Mouse (Mus musculus) midbrain, embryonic 15.5 days (tissue): ENCODE measurements at regions not wholly inside any gene's neighbourhood (a gene's known extent, or its start where the extent isn't known, plus 50 kb on each side); places are given as distances from the start of the nearest gene placed in this dataset.

Experiments used
- ATAC-seq: fragments of 200-750 bp; cut with Nextera tagmentation; replicated peaks from 2 replicates; pipeline ENCODE4 v1.8.0; 2017; ENCODE audit warnings: moderate TSS enrichment
- H3K27ac ChIP-seq: fragments of 300-500 bp; sonication (generic); 2 replicates; pipeline ENCODE4 v1.5.1; 2015; ENCODE audit warnings: mild to moderate bottlenecking, inconsistent platforms
- H3K27me3 ChIP-seq: fragments of 300-500 bp; sonication (generic); replicated peaks from 2 replicates; pipeline ENCODE4 v1.6.1; 2015; ENCODE audit warnings: inconsistent platforms
- H3K36me3 ChIP-seq: fragments of 300-500 bp; sonication (generic); replicated peaks from 2 replicates; pipeline ENCODE4 v1.6.1; 2015; ENCODE audit warnings: inconsistent platforms
- H3K4me1 ChIP-seq: fragments of 300-500 bp; sonication (generic); 2 replicates; pipeline ENCODE4 v1.6.1; 2015; ENCODE audit warnings: inconsistent platforms
- H3K4me2 ChIP-seq: fragments of 300-500 bp; sonication (generic); 2 replicates; pipeline ENCODE4 v1.6.1; 2015; ENCODE audit warnings: inconsistent platforms, mild to moderate bottlenecking, moderate library complexity
- H3K4me3 ChIP-seq: fragments of 300-500 bp; sonication (generic); 2 replicates; pipeline ENCODE4 v1.5.1; 2015; ENCODE audit warnings: mild to moderate bottlenecking, inconsistent platforms
- H3K9ac ChIP-seq: fragments of 300-500 bp; sonication (generic); 2 replicates; pipeline ENCODE4 v1.6.1; 2015; ENCODE audit warnings: mild to moderate bottlenecking, inconsistent platforms
- H3K9me3 ChIP-seq: fragments of 300-500 bp; sonication (generic); 2 replicates; pipeline ENCODE4 v1.6.1; 2016; ENCODE audit warnings: inconsistent platforms
- WGBS: fragments of 180-500 bp; shearing (Covaris S2); methylation state at CpG from one replicate; pipeline ENCODE4 v1.1.7; 2015; ENCODE audit warnings: mixed read lengths; 5-methylcytosine and 5-hydroxymethylcytosine counted together

DNA sequence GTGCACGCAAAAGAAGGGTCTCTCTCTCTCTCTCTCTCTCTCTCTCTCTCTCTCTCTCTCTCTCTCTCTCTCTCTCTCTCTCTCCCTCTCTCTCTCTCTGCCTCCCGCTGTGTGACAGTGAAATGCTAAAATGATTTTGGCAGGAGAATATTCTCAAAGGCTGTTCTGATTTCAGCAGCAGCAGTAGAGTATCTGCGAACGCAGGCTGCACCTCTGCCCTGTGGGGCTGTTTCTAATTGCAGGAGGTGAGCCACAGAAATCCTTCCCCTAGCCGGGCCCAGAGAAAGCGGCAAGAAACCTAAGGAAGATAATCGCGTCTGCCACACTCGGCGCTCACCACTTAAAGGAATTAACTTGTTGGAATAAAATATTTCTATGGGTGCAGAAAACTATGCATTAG is 210.6 kb upstream of the H2al1a start:
- ATAC-seq = no peak
- Histone ChIP-seq H3K27ac (0 out of 2 replicates have a peak overlapping the region, but pooled peaks have one; percentile 34), H3K4me2 (peak overlapping the region; percentile 20; the same call in 1 of the 2 replicates), H3K4me3 (no peak overlapping the region), H3K36me3 (no peaks in the 10 kb centered on the region), H3K4me1 (0 out of 2 replicates have a peak, but pooled peaks cover 2% of the 10 kb centered on the region), H3K9me3 (no peaks in the 10 kb centered on the region), H3K27me3 (no peaks in the 10 kb centered on the region), H3K9ac (no peak overlapping the region)
- WGBS = 37% methylated on average over 10 of the region's 10 CpGs

DNA sequence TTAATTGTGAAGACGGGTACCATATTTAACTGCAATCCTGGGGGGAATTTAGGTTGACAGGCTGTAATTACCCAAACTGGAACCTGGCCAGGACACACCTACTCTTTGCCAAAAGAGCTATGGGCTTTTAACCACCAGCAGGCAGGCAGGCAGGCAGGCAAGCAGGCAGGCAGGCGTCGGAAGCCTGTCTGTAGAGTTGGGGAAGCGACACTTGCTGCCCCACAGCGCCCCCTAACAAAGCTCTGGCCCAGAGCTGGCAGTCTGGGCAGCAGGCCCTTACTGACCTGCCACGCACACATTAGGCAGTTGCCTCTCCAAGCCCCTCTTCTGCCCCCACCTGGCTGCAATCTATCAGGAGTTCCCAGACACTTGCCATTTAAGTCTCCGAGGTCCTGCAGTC is 208.6 kb upstream of the H2al1a start:
- Histone ChIP-seq H3K4me1 (0 out of 2 replicates have a peak, but pooled peaks cover 2% of the 10 kb centered on the region), H3K27ac (no peak overlapping the region), H3K27me3 (no peaks in the 10 kb centered on the region), H3K9me3 (no peaks in the 10 kb centered on the region), H3K9ac (no peak overlapping the region), H3K4me2 (no peak overlapping the region), H3K4me3 (no peak overlapping the region), H3K36me3 (no peaks in the 10 kb centered on the region)
- WGBS = 25% methylated on average over 7 of the region's 7 CpGs
- no peak for ATAC-seq

GRCm38 (mm10) chrX:11097581-11098254 is 201.3 kb upstream of the H2al1a start:
- Histone ChIP-seq H3K27me3 (no peaks in the 10 kb centered on the region), H3K4me1 (peaks cover 10% of the 10 kb centered on the region), H3K27ac (no peak overlapping the region), H3K9ac (no peak overlapping the region), H3K9me3 (no peaks in the 10 kb centered on the region), H3K36me3 (no peaks in the 10 kb centered on the region), H3K4me3 (no peak overlapping the region), H3K4me2 (no peak overlapping the region)
- ATAC-seq = no peak
- WGBS = 58% methylated on average over 9 of the region's 9 CpGs

GRCm38 (mm10) chrX:11098366-11098765 is 200.7 kb upstream of the H2al1a start:
- WGBS = 50% methylated on average over 4 of the region's 4 CpGs
- H3K27ac ChIP-seq = no peak overlapping the region
- H3K9ac ChIP-seq = no peak overlapping the region
- peaks cover 10% of the 10 kb centered on the region for H3K4me1 ChIP-seq
- no peak overlapping the region for H3K4me3 ChIP-seq
- no peaks in the 10 kb centered on the region for H3K36me3 ChIP-seq
- ATAC-seq = no peak
- no peaks in the 10 kb centered on the region for H3K9me3 ChIP-seq
- no peaks in the 10 kb centered on the region for H3K27me3 ChIP-seq
- no peak overlapping the region for H3K4me2 ChIP-seq

GRCm38 (mm10) chrX:11099146-11100087 is 199.6 kb upstream of the H2al1a start:
- H3K27me3 ChIP-seq = no peaks in the 10 kb centered on the region
- peak overlapping the region; percentile 56; the same call in 1 of the 2 replicates for H3K27ac ChIP-seq
- no peak overlapping the region for H3K4me3 ChIP-seq
- no peak overlapping the region for H3K9ac ChIP-seq
- peak overlapping the region; percentile 8; the same call in 1 of the 2 replicates for H3K4me2 ChIP-seq
- H3K36me3 ChIP-seq = no peaks in the 10 kb centered on the region
- peak; percentile 54 for ATAC-seq
- 41% methylated on average over 13 of the region's 13 CpGs for WGBS
- H3K4me1 ChIP-seq = peaks cover 10% of the 10 kb centered on the region
- H3K9me3 ChIP-seq = no peaks in the 10 kb centered on the region

GRCm38 (mm10) chrX:11100935-11101334 is 198.1 kb upstream of the H2al1a start:
- Histone ChIP-seq H3K36me3 (no peaks in the 10 kb centered on the region), H3K9ac (no peak overlapping the region), H3K9me3 (no peaks in the 10 kb centered on the region), H3K4me1 (peaks cover 10% of the 10 kb centered on the region), H3K4me3 (no peak overlapping the region), H3K4me2 (no peak overlapping the region), H3K27ac (no peak overlapping the region), H3K27me3 (no peaks in the 10 kb centered on the region)
- 57% methylated on average over 3 of the region's 3 CpGs for WGBS
- ATAC-seq = no peak

DNA sequence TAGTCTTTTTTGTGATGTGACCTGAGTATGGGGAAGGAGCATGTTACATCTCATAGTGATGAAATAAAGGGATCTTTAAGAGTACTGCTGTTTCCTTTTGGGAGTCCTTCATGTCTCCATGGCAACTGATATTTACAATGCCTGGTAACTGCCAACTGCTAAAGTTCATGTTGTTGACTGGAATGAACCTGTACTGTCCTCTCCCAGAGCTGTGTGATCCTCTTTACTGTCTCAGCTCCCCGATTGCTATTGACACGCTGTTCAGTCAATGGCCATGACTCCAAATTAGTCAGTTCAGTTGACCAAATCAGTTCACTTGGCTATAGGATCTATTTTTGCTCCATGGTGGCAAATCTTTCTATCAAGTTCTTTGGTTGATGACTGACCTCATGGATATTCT is 167.8 kb upstream of the H2al1a start:
- Histone ChIP-seq H3K36me3 (no peaks in the 10 kb centered on the region), H3K27me3 (no peaks in the 10 kb centered on the region), H3K4me2 (no peak overlapping the region), H3K9ac (no peak overlapping the region), H3K9me3 (no peaks in the 10 kb centered on the region), H3K4me1 (no peaks in the 10 kb centered on the region), H3K27ac (no peak overlapping the region), H3K4me3 (no peak overlapping the region)
- WGBS = 86% methylated on average over 2 of the region's 2 CpGs
- ATAC-seq = no peak

DNA sequence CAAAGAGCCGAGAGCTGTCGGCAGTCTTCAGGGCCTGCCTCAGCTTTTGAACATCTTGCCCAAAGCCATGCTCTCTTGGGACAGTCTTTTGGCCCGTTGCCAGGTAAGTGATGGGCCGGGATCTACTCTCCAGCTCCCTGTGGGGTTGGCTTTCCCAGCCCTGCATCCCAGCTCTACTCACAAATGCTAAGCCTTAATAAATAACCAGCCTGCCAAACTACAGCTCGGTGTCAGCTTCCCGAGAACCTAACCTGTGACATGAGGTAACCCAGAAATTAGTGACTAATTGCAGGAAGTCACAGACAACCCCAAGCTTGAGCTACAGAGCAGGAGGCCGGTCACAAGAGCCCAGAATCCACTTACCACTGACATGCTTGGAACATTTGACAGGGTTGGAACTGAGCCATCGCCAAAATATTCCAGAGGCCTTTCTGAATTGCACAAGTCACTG is 159.1 kb upstream of the H2al1a start:
- no peak overlapping the region for H3K9ac ChIP-seq
- ATAC-seq = no peak
- WGBS = 55% methylated on average over 8 of the region's 8 CpGs
- H3K27me3 ChIP-seq = no peaks in the 10 kb centered on the region
- no peaks in the 10 kb centered on the region for H3K36me3 ChIP-seq
- H3K4me2 ChIP-seq = no peak overlapping the region
- H3K27ac ChIP-seq = no peak overlapping the region
- no peaks in the 10 kb centered on the region for H3K9me3 ChIP-seq
- no peak overlapping the region for H3K4me3 ChIP-seq
- no peaks in the 10 kb centered on the region; the same call in 1 of the 2 replicates for H3K4me1 ChIP-seq

DNA sequence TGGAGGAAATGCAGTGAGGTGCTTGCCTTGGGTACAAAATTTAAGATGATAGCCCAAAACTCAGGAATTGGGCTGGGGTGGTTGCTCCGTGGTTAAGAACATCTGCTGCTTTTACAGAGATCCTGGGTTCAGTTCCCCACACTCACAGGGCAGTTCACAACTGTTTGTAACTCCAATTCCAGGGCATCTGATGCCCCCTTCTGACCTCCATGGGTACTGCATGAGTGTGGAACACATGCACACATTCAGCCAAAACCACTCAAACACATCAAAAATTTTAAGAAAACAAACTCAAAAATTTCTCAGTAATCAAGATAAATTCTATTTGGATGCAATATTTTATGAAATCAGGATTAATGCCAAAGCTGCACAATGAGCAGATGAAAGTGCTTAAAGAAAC is 157.8 kb upstream of the H2al1a start:
- H3K4me3 ChIP-seq = no peak overlapping the region
- no peak overlapping the region for H3K4me2 ChIP-seq
- ATAC-seq = no peak
- 85% methylated on average over 1 of the region's 1 CpGs for WGBS
- no peak overlapping the region for H3K9ac ChIP-seq
- no peak overlapping the region for H3K27ac ChIP-seq
- no peaks in the 10 kb centered on the region for H3K27me3 ChIP-seq
- H3K4me1 ChIP-seq = no peaks in the 10 kb centered on the region; the same call in 1 of the 2 replicates
- no peaks in the 10 kb centered on the region for H3K36me3 ChIP-seq
- no peaks in the 10 kb centered on the region for H3K9me3 ChIP-seq

- H3K4me1 ChIP-seq = no peaks in the 10 kb centered on the region
- H3K27me3 ChIP-seq = no peaks in the 10 kb centered on the region
- 50% methylated on average over 2 of the region's 2 CpGs for WGBS
- ATAC-seq = no peak
- H3K36me3 ChIP-seq = no peaks in the 10 kb centered on the region
- no peak overlapping the region for H3K9ac ChIP-seq
- H3K4me3 ChIP-seq = no peak overlapping the region
- no peak overlapping the region for H3K4me2 ChIP-seq
- no peak overlapping the region for H3K27ac ChIP-seq
- no peaks in the 10 kb centered on the region for H3K9me3 ChIP-seq
Measured at GRCm38 (mm10) chrX:11158416-11158815, 140.6 kb upstream of the H2al1a start.

DNA sequence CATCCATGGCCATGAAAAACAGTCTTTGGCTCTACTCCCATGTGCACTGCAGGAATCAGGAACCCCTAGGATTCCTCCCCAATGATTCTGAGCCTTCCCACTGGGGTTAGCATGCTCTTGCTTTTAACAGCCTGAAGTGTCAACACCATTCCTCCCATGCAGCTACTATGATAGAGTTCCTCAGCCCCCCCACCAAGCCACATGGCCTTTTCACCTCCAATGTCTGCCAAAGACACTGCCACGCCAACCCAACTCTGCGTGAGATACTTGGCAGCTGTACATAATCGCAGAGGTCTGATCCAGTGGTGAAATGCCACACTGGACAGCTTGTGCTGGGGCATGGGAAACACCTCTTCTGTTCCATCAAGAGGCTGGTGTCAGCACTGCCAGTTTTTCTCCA is 128.6 kb upstream of the H2al1a start:
- no peaks in the 10 kb centered on the region for H3K36me3 ChIP-seq
- WGBS = 90% methylated on average over 3 of the region's 3 CpGs
- ATAC-seq = no peak

GRCm38 (mm10) chrX:11180194-11180816 is 118.8 kb upstream of the H2al1a start:
- Histone ChIP-seq H3K9ac (no peak overlapping the region), H3K9me3 (no peaks in the 10 kb centered on the region), H3K27me3 (0 out of 2 replicates have a peak, but pooled peaks cover 3% of the 10 kb centered on the region), H3K4me1 (no peaks in the 10 kb centered on the region), H3K4me2 (no peak overlapping the region), H3K36me3 (no peaks in the 10 kb centered on the region), H3K27ac (no peak overlapping the region), H3K4me3 (no peak overlapping the region)
- no peak for ATAC-seq
- 74% methylated on average over 7 of the region's 7 CpGs for WGBS

More for the DNA sequence above, 128.6 kb upstream of the H2al1a start:
- H3K9me3 ChIP-seq = no peaks in the 10 kb centered on the region
- H3K27me3 ChIP-seq = no peaks in the 10 kb centered on the region
- H3K4me2 ChIP-seq = no peak overlapping the region
- no peak overlapping the region for H3K27ac ChIP-seq
- H3K9ac ChIP-seq = no peak overlapping the region
- no peaks in the 10 kb centered on the region for H3K4me1 ChIP-seq
- H3K4me3 ChIP-seq = no peak overlapping the region
